ENCODE assay signal across 8 mouse cellular contexts in genomic region chr14:122107481-122108214, GRCm38 (mm10). TPM values are rescaled to one million over a fixed set of nuclear protein-coding genes. Genes with fewer than 3 reads are reported as not detected.
DNase-seq lines count a peak whose midpoint lies in the region; ATAC-seq and TF ChIP-seq lines count a peak whose summit lies in the region.

No protein-coding gene starts in this region.

- peaks cover 56% of the 10 kb centered on the region for H3K4me1 ChIP-seq in G1E (ENCODE audit: insufficient read depth, low read depth, low read length)
- peaks cover 41% of the 10 kb centered on the region for H3K4me1 ChIP-seq in forebrain, embryonic 10.5 days
- peaks cover 26% of the 10 kb centered on the region for H3K4me1 ChIP-seq in intestine, embryonic 14.5 days (replicated peaks; ENCODE audit: control insufficient read depth, insufficient read depth, low read length)
- H3K4me1 ChIP-seq in liver, embryonic 14.5 days (replicated peaks; ENCODE audit: control insufficient read depth in 2 of 2, insufficient read depth in 2 of 2, low read length in 1 of 2): peaks cover 17 to 19% of the 10 kb centered on the region in 2 experiments
- peaks cover 38% of the 10 kb centered on the region for H3K4me1 ChIP-seq in neural tube, embryonic 15.5 days

- no peak for TF ChIP-seq CTCF in G1E (IDR thresholded peaks at IDR 0.05; ENCODE audit: low read depth, low read length)
- TF ChIP-seq CTCF in liver, embryonic 14.5 days (IDR thresholded peaks at IDR 0.05; ENCODE audit: low read depth): peak; percentile 54

- peak overlapping the region; percentile 84 for H3K4me3 ChIP-seq in G1E (ENCODE audit: low read depth, low read length)
- peak overlapping the region; percentile 99 for H3K4me3 ChIP-seq in forebrain, embryonic 10.5 days
- peak overlapping the region; percentile 99 for H3K4me3 ChIP-seq in intestine, embryonic 14.5 days (ENCODE audit: low read depth, low read length)
- peak overlapping the region; percentile 80 to 83 for H3K4me3 ChIP-seq in liver, embryonic 14.5 days (ENCODE audit: insufficient read depth in 1 of 2, low read depth in 2 of 2, low read length in 2 of 2)
- peak overlapping the region; percentile 100 for H3K4me3 ChIP-seq in neural tube, embryonic 15.5 days (replicated peaks)

- H3K36me3 ChIP-seq in G1E (replicated peaks): peaks cover 39% of the 10 kb centered on the region
- H3K36me3 ChIP-seq in forebrain, embryonic 10.5 days (replicated peaks): peaks cover 19% of the 10 kb centered on the region
- 0 out of 2 replicates have a peak, but pooled peaks cover 15% of the 10 kb centered on the region for H3K36me3 ChIP-seq in intestine, embryonic 14.5 days (ENCODE audit: control insufficient read depth, insufficient read depth, low read length)
- no peaks in the 10 kb centered on the region; the same call in 1 of the 2 replicates for H3K36me3 ChIP-seq in liver, embryonic 14.5 days (replicated peaks; ENCODE audit: control insufficient read depth, insufficient read depth, low read depth)
- H3K36me3 ChIP-seq in neural tube, embryonic 15.5 days: peaks cover 4% of the 10 kb centered on the region; the same call in 1 of the 2 replicates

- H3K27me3 ChIP-seq in G1E (ENCODE audit: insufficient read depth, low read length): no peaks in the 10 kb centered on the region
- no peaks in the 10 kb centered on the region for H3K27me3 ChIP-seq in forebrain, embryonic 10.5 days (ENCODE audit: poor library complexity, severe bottlenecking)
- H3K27me3 ChIP-seq in intestine, embryonic 14.5 days (replicated peaks; ENCODE audit: control insufficient read depth, insufficient read depth, low read length): no peaks in the 10 kb centered on the region
- no peaks in the 10 kb centered on the region for H3K27me3 ChIP-seq in liver, embryonic 14.5 days (ENCODE audit: control insufficient read depth, insufficient read depth, low read length)
- H3K27me3 ChIP-seq in neural tube, embryonic 15.5 days (replicated peaks): no peaks in the 10 kb centered on the region

- H3K9me3 ChIP-seq in G1E (replicated peaks): no peaks in the 10 kb centered on the region
- H3K9me3 ChIP-seq in forebrain, embryonic 10.5 days: no peaks in the 10 kb centered on the region
- no peaks in the 10 kb centered on the region for H3K9me3 ChIP-seq in intestine, embryonic 14.5 days (ENCODE audit: control insufficient read depth, low read length)
- H3K9me3 ChIP-seq in liver, embryonic 14.5 days (ENCODE audit: control insufficient read depth, low read length): no peaks in the 10 kb centered on the region
- no peaks in the 10 kb centered on the region for H3K9me3 ChIP-seq in neural tube, embryonic 15.5 days (replicated peaks)

- no peak for TF ChIP-seq EP300 in liver, embryonic 14.5 days (IDR thresholded peaks at IDR 0.05; ENCODE audit: low read depth)

- peak overlapping the region; percentile 84 for H3K4me2 ChIP-seq in intestine, embryonic 14.5 days (ENCODE audit: low read length)
- H3K4me2 ChIP-seq in liver, embryonic 14.5 days (ENCODE audit: low read depth): peak overlapping the region; percentile 98
- H3K4me2 ChIP-seq in neural tube, embryonic 15.5 days: peak overlapping the region; percentile 79

- ATAC-seq in G1E (ENCODE audit: extremely low read depth, insufficient number of reproducible peaks, low FRiP score, poor library complexity, severe bottlenecking): no peak
- ATAC-seq in intestine, embryonic 14.5 days (replicated peaks; ENCODE audit: low FRiP score, low TSS enrichment, low read depth): peak; percentile 13
- ATAC-seq in liver, embryonic 14.5 days (ENCODE audit: insufficient read depth): peak; percentile 16; the same call in 1 of the 2 replicates
- 0 out of 2 replicates have a peak, but pooled peaks have one; percentile 7 for ATAC-seq in neural tube, embryonic 15.5 days (ENCODE audit: low FRiP score)

- peak; percentile 20 for DNase-seq in gastrocnemius, adult 18-20 months (ENCODE audit: low spot score)
- no peak for DNase-seq in gastrocnemius, postnatal 25 days
- peak; percentile 32 for DNase-seq in G1E (ENCODE audit: low spot score)
- DNase-seq in forebrain, embryonic 10.5 days (ENCODE audit: extremely low spot score, low spot score): no peak
- no peak for DNase-seq in intestine, embryonic 14.5 days (ENCODE audit: low spot score)
- no peak for DNase-seq in liver, embryonic 14.5 days (ENCODE audit: low read depth in 3 of 3, low spot score in 3 of 3)
- DNase-seq in cerebellum, adult 11 months: no peak

- H3K9ac ChIP-seq in intestine, embryonic 14.5 days (ENCODE audit: low read length): peak overlapping the region; percentile 96
- H3K9ac ChIP-seq in liver, embryonic 14.5 days (replicated peaks): peak overlapping the region; percentile 93
- H3K9ac ChIP-seq in neural tube, embryonic 15.5 days (replicated peaks): peak overlapping the region; percentile 97

- 6% methylated on average over 44 of the region's 44 CpGs for WGBS in forebrain, embryonic 10.5 days
- WGBS in intestine, embryonic 14.5 days: 3% methylated on average over 43 of the region's 44 CpGs
- WGBS in liver, embryonic 14.5 days (ENCODE audit: insufficient replicate concordance): 3% methylated on average over 44 of the region's 44 CpGs
- WGBS in neural tube, embryonic 15.5 days: 5% methylated on average over 44 of the region's 44 CpGs

- peak overlapping the region; percentile 96 for H3K27ac ChIP-seq in forebrain, embryonic 10.5 days
- peak overlapping the region; percentile 95 for H3K27ac ChIP-seq in intestine, embryonic 14.5 days (ENCODE audit: low read depth)
- peak overlapping the region; percentile 77 for H3K27ac ChIP-seq in liver, embryonic 14.5 days
- H3K27ac ChIP-seq in neural tube, embryonic 15.5 days (replicated peaks): peak overlapping the region; percentile 93

RNA-seq across cellular contexts. Expression of gene Tm9sf2, which starts 0.8 kb away (rescaled TPM):
- total RNA-seq in gastrocnemius, adult 18-20 months (2021): 10 to 100 TPM; 64.4 to 65.5 TPM
- 10 to 100 TPM; 56.1 to 62.5 TPM for total RNA-seq in gastrocnemius, postnatal 25 days (2021)
- 76.0 and 81.2 TPM in 2 replicates for total RNA-seq in G1E (2014; fragmentation: Nextera tagmentation)
- 162 and 173 TPM in 2 replicates for total RNA-seq in G1E (2017)
- 131 and 189 TPM in 2 replicates for polyA plus RNA-seq in G1E (2012)
- 120 and 128 TPM in 2 replicates for polyA plus RNA-seq in forebrain, embryonic 10.5 days (2016; fragmentation: Nextera tagmentation; extraction: Ambion mirVana)
- polyA plus RNA-seq in intestine, embryonic 14.5 days (2014; fragmentation: Nextera tagmentation; extraction: Ambion mirVana): 191 and 195 TPM in 2 replicates
- polyA plus RNA-seq in liver, embryonic 14.5 days (2012; rRNA removed): 22.2 and 26.4 TPM in 2 replicates
- 67.1 and 68.8 TPM in 2 replicates for polyA plus RNA-seq in liver, embryonic 14.5 days (2014; fragmentation: Nextera tagmentation; extraction: Ambion mirVana)
- 110 and 128 TPM in 2 replicates for polyA plus RNA-seq in neural tube, embryonic 15.5 days (2015; fragmentation: Nextera tagmentation; extraction: Ambion mirVana)

Comparison
In these comparisons a context has a peak if more than half of its experiments do, and no peak if none do; other contexts are left out.
1. DNase-seq: peak in gastrocnemius, adult 18-20 months (single experiment) and G1E (single experiment); none in gastrocnemius, postnatal 25 days (single experiment), forebrain, embryonic 10.5 days (single experiment), intestine, embryonic 14.5 days (single experiment), liver, embryonic 14.5 days (0 of 3) and cerebellum, adult 11 months (single experiment).
2. Peak in every context shown above with its lines, with median percentiles within 50 percentile points of each other: H3K4me3 ChIP-seq, H3K27ac ChIP-seq, H3K4me2 ChIP-seq and H3K9ac ChIP-seq.